Mouse (Mus musculus): ENCODE measurements around the gene Dctn1. TPM values are rescaled to one million over a fixed set of nuclear protein-coding genes. Genes with fewer than 3 reads are reported as not detected.

Dctn1 gene
- polyA plus RNA-seq, 1 experiment from 2014 or later, result 75.0 TPM

GRCm38 (mm10) chr6:83172240-83172920 lies 6.7 kb downstream of the Dctn1 start:
- ATAC-seq (ENCODE audit: low FRiP score, low TSS enrichment), result no peak
- no peaks in the 10 kb centered on the region for H3K9me3 ChIP-seq (ENCODE audit: control insufficient read depth, low read length)
- no peak overlapping the region for H3K9ac ChIP-seq (ENCODE audit: low read depth, low read length)
- WGBS, result 66% methylated on average over 9 of the region's 9 CpGs
- no peak overlapping the region for H3K27ac ChIP-seq (ENCODE audit: low read depth, low read length)
- H3K36me3 ChIP-seq (ENCODE audit: control insufficient read depth, insufficient read depth, low read length), result peaks cover 4% of the 10 kb centered on the region; the same call in 1 of the 2 replicates
- H3K4me1 ChIP-seq (ENCODE audit: control insufficient read depth, insufficient read depth, low read length), result no peaks in the 10 kb centered on the region; the same call in 1 of the 2 replicates
- H3K27me3 ChIP-seq (ENCODE audit: control insufficient read depth, insufficient read depth, low read length), result no peaks in the 10 kb centered on the region
- no peak overlapping the region for H3K4me3 ChIP-seq (ENCODE audit: low read length)
- H3K4me2 ChIP-seq (replicated peaks; ENCODE audit: low read depth, low read length), result no peak overlapping the region

GRCm38 (mm10) chr6:83175996-83176395 lies 10.3 kb downstream of the Dctn1 start:
- Histone ChIP-seq H3K9ac (ENCODE audit: low read depth, low read length) (no peak overlapping the region), H3K36me3 (ENCODE audit: control insufficient read depth, insufficient read depth, low read length) (peaks cover 4% of the 10 kb centered on the region; the same call in 1 of the 2 replicates), H3K4me1 (ENCODE audit: control insufficient read depth, insufficient read depth, low read length) (peaks cover 12% of the 10 kb centered on the region), H3K27ac (ENCODE audit: low read depth, low read length) (no peak overlapping the region), H3K9me3 (ENCODE audit: control insufficient read depth, low read length) (no peaks in the 10 kb centered on the region), H3K27me3 (ENCODE audit: control insufficient read depth, insufficient read depth, low read length) (no peaks in the 10 kb centered on the region), H3K4me2 (replicated peaks; ENCODE audit: low read depth, low read length) (no peak overlapping the region), H3K4me3 (ENCODE audit: low read length) (no peak overlapping the region)
- ATAC-seq (ENCODE audit: low FRiP score, low TSS enrichment), result no peak
- 89% methylated on average over 8 of the region's 8 CpGs for WGBS

- Histone ChIP-seq H3K36me3 (ENCODE audit: control insufficient read depth, insufficient read depth, low read length) (peaks cover 28% of the 10 kb centered on the region), H3K9me3 (ENCODE audit: control insufficient read depth, low read length) (no peaks in the 10 kb centered on the region), H3K4me3 (ENCODE audit: low read length) (peak overlapping the region; percentile 25), H3K27me3 (ENCODE audit: control insufficient read depth, insufficient read depth, low read length) (no peaks in the 10 kb centered on the region), H3K9ac (ENCODE audit: low read depth, low read length) (peak overlapping the region; percentile 45), H3K4me1 (ENCODE audit: control insufficient read depth, insufficient read depth, low read length) (peaks cover 12% of the 10 kb centered on the region), H3K4me2 (replicated peaks; ENCODE audit: low read depth, low read length) (peak overlapping the region; percentile 57), H3K27ac (ENCODE audit: low read depth, low read length) (no peak overlapping the region)
- peak; percentile 70 for ATAC-seq (ENCODE audit: low FRiP score, low TSS enrichment)
- WGBS, result 21% methylated on average over 12 of the region's 12 CpGs
These were observed 13.8 kb downstream of the Dctn1 start for GRCm38 (mm10) chr6:83179390-83180117.

- Histone ChIP-seq H3K27ac (ENCODE audit: low read depth, low read length) (no peak overlapping the region), H3K4me2 (replicated peaks; ENCODE audit: low read depth, low read length) (no peak overlapping the region), H3K9ac (ENCODE audit: low read depth, low read length) (no peak overlapping the region), H3K36me3 (ENCODE audit: control insufficient read depth, insufficient read depth, low read length) (peaks cover 29% of the 10 kb centered on the region), H3K4me3 (ENCODE audit: low read length) (no peak overlapping the region), H3K27me3 (ENCODE audit: control insufficient read depth, insufficient read depth, low read length) (no peaks in the 10 kb centered on the region), H3K9me3 (ENCODE audit: control insufficient read depth, low read length) (no peaks in the 10 kb centered on the region), H3K4me1 (ENCODE audit: control insufficient read depth, insufficient read depth, low read length) (peaks cover 14% of the 10 kb centered on the region)
- WGBS, result 80% methylated on average over 6 of the region's 6 CpGs
- no peak for ATAC-seq (ENCODE audit: low FRiP score, low TSS enrichment)
These were observed 14.9 kb downstream of the Dctn1 start for GRCm38 (mm10) chr6:83180605-83181004.

GRCm38 (mm10) chr6:83184858-83185435 lies 19.2 kb downstream of the Dctn1 start:
- no peaks in the 10 kb centered on the region for H3K9me3 ChIP-seq (ENCODE audit: control insufficient read depth, low read length)
- no peak overlapping the region for H3K27ac ChIP-seq (ENCODE audit: low read depth, low read length)
- H3K27me3 ChIP-seq (ENCODE audit: control insufficient read depth, insufficient read depth, low read length), result no peaks in the 10 kb centered on the region
- no peak for ATAC-seq (ENCODE audit: low FRiP score, low TSS enrichment)
- peaks cover 39% of the 10 kb centered on the region for H3K36me3 ChIP-seq (ENCODE audit: control insufficient read depth, insufficient read depth, low read length)
- no peak overlapping the region for H3K4me2 ChIP-seq (replicated peaks; ENCODE audit: low read depth, low read length)
- H3K9ac ChIP-seq (ENCODE audit: low read depth, low read length), result no peak overlapping the region
- WGBS, result 88% methylated on average over 3 of the region's 3 CpGs
- no peak overlapping the region for H3K4me3 ChIP-seq (ENCODE audit: low read length)
- peaks cover 13% of the 10 kb centered on the region for H3K4me1 ChIP-seq (ENCODE audit: control insufficient read depth, insufficient read depth, low read length)

- Histone ChIP-seq H3K27me3 (ENCODE audit: control insufficient read depth, insufficient read depth, low read length) (no peaks in the 10 kb centered on the region), H3K9me3 (ENCODE audit: control insufficient read depth, low read length) (no peaks in the 10 kb centered on the region), H3K27ac (ENCODE audit: low read depth, low read length) (0 out of 2 replicates have a peak overlapping the region, but pooled peaks have one; percentile 7), H3K4me2 (replicated peaks; ENCODE audit: low read depth, low read length) (peak overlapping the region; percentile 46), H3K9ac (ENCODE audit: low read depth, low read length) (peak overlapping the region; percentile 42; the same call in 1 of the 2 replicates), H3K4me1 (ENCODE audit: control insufficient read depth, insufficient read depth, low read length) (peaks cover 12% of the 10 kb centered on the region), H3K4me3 (ENCODE audit: low read length) (peak overlapping the region; percentile 23), H3K36me3 (ENCODE audit: control insufficient read depth, insufficient read depth, low read length) (peaks cover 51% of the 10 kb centered on the region)
- WGBS, result 12% methylated on average over 25 of the region's 25 CpGs
- ATAC-seq (ENCODE audit: low FRiP score, low TSS enrichment), result peak; percentile 90
These were observed 20.5 kb downstream of the Dctn1 start for GRCm38 (mm10) chr6:83185895-83186861.

- H3K36me3 ChIP-seq (ENCODE audit: control insufficient read depth, insufficient read depth, low read length), result peaks cover 59% of the 10 kb centered on the region
These were observed 21.2 kb downstream of the Dctn1 start for GRCm38 (mm10) chr6:83186946-83187345.

GRCm38 (mm10) chr6:83193571-83193970 lies 27.9 kb downstream of the Dctn1 start:
- no peaks in the 10 kb centered on the region for H3K4me1 ChIP-seq (ENCODE audit: control insufficient read depth, insufficient read depth, low read length)
- no peak for ATAC-seq (ENCODE audit: low FRiP score, low TSS enrichment)
- H3K27me3 ChIP-seq (ENCODE audit: control insufficient read depth, insufficient read depth, low read length), result no peaks in the 10 kb centered on the region
- no peak overlapping the region for H3K4me3 ChIP-seq (ENCODE audit: low read length)
- H3K27ac ChIP-seq (ENCODE audit: low read depth, low read length), result no peak overlapping the region
- peaks cover 97% of the 10 kb centered on the region for H3K36me3 ChIP-seq (ENCODE audit: control insufficient read depth, insufficient read depth, low read length)
- 90% methylated on average over 7 of the region's 7 CpGs for WGBS
- H3K9me3 ChIP-seq (ENCODE audit: control insufficient read depth, low read length), result no peaks in the 10 kb centered on the region
- no peak overlapping the region for H3K4me2 ChIP-seq (replicated peaks; ENCODE audit: low read depth, low read length)
- H3K9ac ChIP-seq (ENCODE audit: low read depth, low read length), result no peak overlapping the region

More at GRCm38 (mm10) chr6:83186946-83187345, 21.2 kb downstream of the Dctn1 start:
- ATAC-seq (ENCODE audit: low FRiP score, low TSS enrichment), result no peak
- H3K9me3 ChIP-seq (ENCODE audit: control insufficient read depth, low read length), result no peaks in the 10 kb centered on the region
- whole genome bisulfite sequencing, result 87% methylated on average over 2 of the region's 2 CpGs
- H3K9ac ChIP-seq (ENCODE audit: low read depth, low read length), result no peak overlapping the region
- H3K27me3 ChIP-seq (ENCODE audit: control insufficient read depth, insufficient read depth, low read length), result no peaks in the 10 kb centered on the region
- no peak overlapping the region for H3K4me3 ChIP-seq (ENCODE audit: low read length)
- peaks cover 12% of the 10 kb centered on the region for H3K4me1 ChIP-seq (ENCODE audit: control insufficient read depth, insufficient read depth, low read length)
- H3K4me2 ChIP-seq (replicated peaks; ENCODE audit: low read depth, low read length), result no peak overlapping the region
- H3K27ac ChIP-seq (ENCODE audit: low read depth, low read length), result no peak overlapping the region

Measured in kidney, embryonic 14.5 days (tissue).